Mouse (Mus musculus) cerebral cortex, adult 2 months (tissue): ENCODE results near the gene 2810004N23Rik.

Experiments
- WGBS: fragments of 180-500 bp; shearing (Covaris S2); methylation state at CpG from one replicate; pipeline ENCODE4 v1.1.7; 2018; 5-methylcytosine and 5-hydroxymethylcytosine counted together

2810004N23Rik gene

GRCm38 (mm10) chr8:124866669-124867068, 3.7 kb upstream of the 2810004N23Rik start:
- WGBS: 83% methylated on average over 3 of the region's 3 CpGs

- WGBS: 11% methylated on average over 8 of the region's 8 CpGs
These were observed 809 bp upstream of the 2810004N23Rik start for GRCm38 (mm10) chr8:124863729-124864128.

GRCm38 (mm10) chr8:124863163-124863677, 300 bp upstream of the 2810004N23Rik start:
- under 1% methylated on average over 33 of the region's 33 CpGs for WGBS

GRCm38 (mm10) chr8:124860188-124860587, 2.7 kb downstream of the 2810004N23Rik start:
- WGBS: 73% methylated on average over 3 of the region's 3 CpGs

- WGBS: 95% methylated on average over 1 of the region's 1 CpGs
These were observed 9.4 kb downstream of the 2810004N23Rik start for GRCm38 (mm10) chr8:124853511-124853910.

- 91% methylated on average over 5 of the region's 5 CpGs for WGBS
These were observed 17.3 kb downstream of the 2810004N23Rik start for GRCm38 (mm10) chr8:124845573-124845972.

- 77% methylated on average over 3 of the region's 3 CpGs for WGBS
These were observed 17.8 kb downstream of the 2810004N23Rik start for GRCm38 (mm10) chr8:124845131-124845530.

- WGBS: 77% methylated on average over 1 of the region's 1 CpGs
These were observed 20.0 kb downstream of the 2810004N23Rik start for GRCm38 (mm10) chr8:124842929-124843328.

GRCm38 (mm10) chr8:124841775-124842174, 21.1 kb downstream of the 2810004N23Rik start:
- WGBS: 94% methylated on average over 10 of the region's 10 CpGs

- 95% methylated on average over 7 of the region's 7 CpGs for WGBS
These were observed 22.0 kb downstream of the 2810004N23Rik start for GRCm38 (mm10) chr8:124840900-124841299.

GRCm38 (mm10) chr8:124839371-124839770, 23.5 kb downstream of the 2810004N23Rik start:
- whole genome bisulfite sequencing: 82% methylated on average over 10 of the region's 10 CpGs

- 84% methylated on average over 2 of the region's 2 CpGs for WGBS
These were observed 25.0 kb downstream of the 2810004N23Rik start for GRCm38 (mm10) chr8:124837956-124838355.

- 88% methylated on average over 2 of the region's 2 CpGs for WGBS
These were observed 26.0 kb downstream of the 2810004N23Rik start for GRCm38 (mm10) chr8:124836907-124837306.

GRCm38 (mm10) chr8:124836273-124836672, 26.6 kb downstream of the 2810004N23Rik start:
- WGBS: 83% methylated on average over 7 of the region's 7 CpGs

- WGBS: 46% methylated on average over 15 of the region's 15 CpGs
These were observed 29.3 kb downstream of the 2810004N23Rik start for GRCm38 (mm10) chr8:124833430-124834205.

GRCm38 (mm10) chr8:124831941-124832340, 31.0 kb downstream of the 2810004N23Rik start:
- WGBS: 86% methylated on average over 6 of the region's 6 CpGs

- 80% methylated on average over 6 of the region's 6 CpGs for WGBS
These were observed 31.4 kb downstream of the 2810004N23Rik start for GRCm38 (mm10) chr8:124831531-124831930.

- WGBS: 80% methylated on average over 13 of the region's 13 CpGs
These were observed 32.9 kb downstream of the 2810004N23Rik start for GRCm38 (mm10) chr8:124830050-124830449.

GRCm38 (mm10) chr8:124828561-124829240, 34.2 kb downstream of the 2810004N23Rik start:
- 70% methylated on average over 24 of the region's 24 CpGs for WGBS

- 11% methylated on average over 5 of the region's 5 CpGs for WGBS
These were observed 35.5 kb downstream of the 2810004N23Rik start for GRCm38 (mm10) chr8:124827387-124827786.

GRCm38 (mm10) chr8:124826658-124827057, 36.3 kb downstream of the 2810004N23Rik start:
- WGBS: 51% methylated on average over 7 of the region's 7 CpGs

GRCm38 (mm10) chr8:124823497-124823896, 39.4 kb downstream of the 2810004N23Rik start:
- WGBS: 75% methylated on average over 6 of the region's 6 CpGs

GRCm38 (mm10) chr8:124820125-124820524, 42.8 kb downstream of the 2810004N23Rik start:
- 86% methylated on average over 11 of the region's 11 CpGs for WGBS
